Mouse (Mus musculus): ENCODE results near the gene Apof.

DNA sequence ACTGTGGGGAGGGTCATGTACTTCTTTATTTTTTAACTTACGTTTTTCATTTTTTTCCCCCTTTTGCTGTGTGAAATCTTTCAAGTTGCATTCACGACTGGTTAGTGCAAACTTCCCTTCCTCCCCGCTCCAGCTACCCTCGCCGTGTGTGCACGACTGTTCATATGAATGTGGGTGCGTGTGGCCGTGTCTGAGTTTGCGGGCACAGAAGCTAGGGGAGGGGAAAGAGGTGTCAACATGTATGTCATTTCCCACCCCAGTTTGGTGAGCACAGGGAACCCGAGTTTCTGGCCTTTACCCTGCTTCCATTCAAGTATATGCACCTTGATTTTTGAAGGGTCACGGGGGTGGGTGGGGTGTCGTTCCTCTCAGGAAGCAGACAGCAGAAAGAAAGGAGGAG is 37.9 kb upstream of the Apof start:
- TF ChIP-seq POLR2A (IDR thresholded peaks at IDR 0.05; ENCODE audit: insufficient read depth, low read depth, low read length) (no peak), CTCF (IDR thresholded peaks at IDR 0.05; ENCODE audit: insufficient read depth, low read depth, low read length) (no peak)
